Mouse (Mus musculus) kidney, postnatal 14 days (tissue): ENCODE measurements at regions not wholly inside any gene's neighbourhood (a gene's known extent, or its start where the extent isn't known, plus 50 kb on each side); places are given as distances from the start of the nearest gene placed in this dataset.
"Not testable (repeated sequence)": the region's sequence is repeated elsewhere in the genome, so short reads cannot be mapped to it uniquely, and the experiment has no call there.

Source experiments
- DNase-seq: peaks from one replicate; pipeline ENCODE4 v3.0.0; 2022; ENCODE audit warnings: mixed read lengths

GRCm38 (mm10) chr4:71663397-71663796, 94.4 kb downstream of the Gm11232 start:
- no peak for DNase-seq

GRCm38 (mm10) chr4:71640521-71640920, 117.2 kb downstream of the Gm11232 start:
- DNase-seq, result no peak

- DNase-seq, result no peak
These were observed 130.7 kb downstream of the Gm11232 start for GRCm38 (mm10) chr4:71627088-71627487.

- DNase-seq, result no peak
These were observed 131.1 kb downstream of the Gm11232 start for GRCm38 (mm10) chr4:71626626-71627025.

DNA sequence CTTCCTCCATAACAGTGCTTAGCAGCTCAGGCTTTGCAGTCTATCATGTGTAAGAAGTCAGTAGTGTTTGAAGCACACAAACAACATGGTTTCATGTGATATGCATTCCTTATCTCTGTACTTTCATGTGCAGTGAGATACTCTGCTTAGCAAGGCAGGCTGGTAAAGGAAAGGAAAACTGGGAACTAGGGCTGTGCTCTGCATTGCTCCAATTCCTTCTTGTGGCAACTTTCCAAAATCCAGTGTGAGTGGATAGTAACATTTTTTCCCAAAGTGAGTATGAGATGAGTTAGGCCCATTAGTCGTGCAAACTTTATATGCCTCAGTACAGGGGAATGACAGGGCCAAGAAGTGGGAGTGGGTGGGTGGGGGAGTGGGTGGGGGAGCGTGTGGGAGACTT, 133.0 kb downstream of the Gm11232 start:
- no peak for DNase-seq

- DNase-seq, result no peak
These were observed 144.0 kb downstream of the Gm11232 start for GRCm38 (mm10) chr4:71613720-71614119.

GRCm38 (mm10) chr4:71585880-71586279, 171.9 kb downstream of the Gm11232 start:
- DNase-seq, result no peak

DNA sequence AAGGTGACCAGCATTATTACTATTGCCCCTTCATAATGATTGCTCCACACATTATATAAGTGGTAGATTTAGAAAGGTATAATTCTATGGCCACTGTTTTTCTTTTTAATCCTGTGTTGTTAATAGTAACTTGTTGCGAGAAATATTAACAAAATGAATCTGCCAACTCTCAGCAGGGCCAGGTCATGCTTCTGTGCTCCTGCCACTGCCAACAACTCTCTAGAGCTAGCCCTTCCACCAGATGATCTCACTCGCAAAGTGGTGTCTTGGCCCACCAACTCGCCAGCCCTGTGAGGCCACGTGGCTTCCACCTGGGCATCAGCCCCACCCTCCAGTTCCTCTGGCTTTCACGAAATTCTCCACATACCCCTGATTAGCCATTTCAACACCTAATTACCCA, 197.1 kb downstream of the Gm11232 start:
- no peak for DNase-seq

DNA sequence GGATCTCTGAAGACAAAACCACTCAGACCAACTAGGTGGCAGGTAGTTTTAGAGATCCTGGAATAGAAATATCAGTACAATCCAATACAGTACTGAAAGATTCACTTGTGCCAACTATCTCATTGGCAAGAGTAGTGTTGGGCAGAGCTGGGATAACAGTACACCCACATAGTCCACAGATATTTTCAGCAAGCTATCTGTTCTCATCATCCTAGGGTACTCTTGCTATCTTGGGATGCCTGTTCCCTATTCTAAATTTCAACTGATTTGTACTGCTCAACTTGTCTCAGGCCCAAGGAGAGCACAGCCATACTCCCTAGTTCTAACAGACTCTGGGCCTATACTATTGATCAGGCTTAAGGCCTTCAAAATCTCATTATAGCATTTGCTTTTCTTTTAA, 218.6 kb downstream of the Gm11232 start:
- no peak for DNase-seq

- no peak for DNase-seq
These were observed 219.8 kb downstream of the Gm11232 start for GRCm38 (mm10) chr4:71537971-71538370.

GRCm38 (mm10) chr4:71524255-71524970, 233.4 kb downstream of the Gm11232 start:
- no peak for DNase-seq

DNA sequence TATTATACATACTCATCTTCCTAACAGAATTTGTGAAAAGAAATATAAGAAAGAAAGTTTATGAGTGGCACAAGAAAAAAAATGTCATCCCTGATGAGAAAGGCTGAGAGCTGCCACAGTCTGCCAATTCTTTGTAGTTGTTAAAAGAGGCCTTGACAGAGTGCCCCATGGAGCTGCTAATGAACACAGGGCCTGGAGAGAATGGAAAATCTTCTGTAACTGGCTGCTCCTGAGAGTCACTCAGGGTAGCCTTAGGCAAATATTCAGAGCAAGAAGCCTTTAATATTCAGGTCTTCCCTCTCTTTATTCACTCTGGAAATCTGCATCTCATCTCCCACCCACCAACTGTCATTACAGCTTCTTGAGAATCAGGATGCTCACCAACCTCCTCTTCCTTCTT, 237.0 kb downstream of the Gm11232 start:
- DNase-seq, result no peak

DNA sequence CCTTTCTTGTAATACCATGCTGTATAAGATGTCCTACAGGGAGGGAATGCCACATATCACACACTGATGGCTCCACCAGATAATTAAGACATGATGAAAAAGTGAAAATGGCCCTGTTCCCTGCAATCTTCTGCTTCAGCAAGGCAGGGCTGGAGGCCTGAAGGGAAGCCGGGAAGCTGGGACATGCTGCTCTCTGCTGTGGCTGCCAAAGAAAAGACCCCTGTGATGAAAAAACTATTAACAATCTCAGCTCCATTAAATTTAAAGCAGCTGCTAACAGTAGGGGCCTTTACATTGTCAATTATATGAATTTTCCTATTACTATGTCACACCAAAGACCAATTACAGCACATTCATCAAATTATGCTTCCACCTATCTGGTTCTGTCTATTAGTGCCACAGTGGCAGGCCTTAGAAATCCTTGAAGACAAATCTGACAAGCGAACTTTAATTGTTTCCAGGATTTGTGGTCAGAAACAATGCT, 239.8 kb downstream of the Gm11232 start:
- DNase-seq, result no peak

- DNase-seq, result peak; percentile 24
These were observed 250.9 kb downstream of the Gm11232 start for GRCm38 (mm10) chr4:71506911-71507310.

GRCm38 (mm10) chr4:71489788-71490187, 268.0 kb downstream of the Gm11232 start:
- DNase-seq, result no peak

- DNase-seq, result peak; percentile 41
These were observed 269.1 kb downstream of the Gm11232 start for GRCm38 (mm10) chr4:71488663-71489161.

GRCm38 (mm10) chr4:71488059-71488458, 269.7 kb downstream of the Gm11232 start:
- no peak for DNase-seq

DNA sequence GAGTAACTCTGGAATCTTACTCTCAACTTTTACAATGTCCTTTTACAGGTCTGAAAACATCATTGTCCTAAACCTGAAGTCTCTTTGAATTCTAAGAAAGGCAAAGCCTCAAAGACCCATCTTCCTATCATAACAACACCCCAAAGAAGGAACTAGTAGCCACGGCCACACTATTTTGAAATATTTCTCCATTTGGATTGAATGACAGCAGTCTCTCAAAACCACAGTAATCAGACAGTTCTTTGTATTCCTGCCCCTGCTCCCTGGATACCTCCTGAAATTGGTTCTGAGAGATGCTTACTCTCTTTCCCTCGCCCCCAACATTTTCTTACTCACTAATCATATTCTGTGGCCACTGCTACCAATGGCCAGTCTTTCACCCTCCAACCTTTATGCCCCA, 276.8 kb downstream of the Gm11232 start:
- DNase-seq, result no peak

- no peak for DNase-seq
These were observed 287.2 kb downstream of the Gm11232 start for GRCm38 (mm10) chr4:71470580-71470979.

- DNase-seq, result no peak
These were observed 303.0 kb downstream of the Gm11232 start for GRCm38 (mm10) chr4:71454811-71455210.

GRCm38 (mm10) chr4:71453499-71453898, 304.3 kb downstream of the Gm11232 start:
- DNase-seq, result no peak

- no peak for DNase-seq
These were observed 311.3 kb downstream of the Gm11232 start for GRCm38 (mm10) chr4:71446461-71446860.

- no peak for DNase-seq
These were observed 326.4 kb downstream of the Gm11232 start for GRCm38 (mm10) chr4:71431245-71431929.

DNA sequence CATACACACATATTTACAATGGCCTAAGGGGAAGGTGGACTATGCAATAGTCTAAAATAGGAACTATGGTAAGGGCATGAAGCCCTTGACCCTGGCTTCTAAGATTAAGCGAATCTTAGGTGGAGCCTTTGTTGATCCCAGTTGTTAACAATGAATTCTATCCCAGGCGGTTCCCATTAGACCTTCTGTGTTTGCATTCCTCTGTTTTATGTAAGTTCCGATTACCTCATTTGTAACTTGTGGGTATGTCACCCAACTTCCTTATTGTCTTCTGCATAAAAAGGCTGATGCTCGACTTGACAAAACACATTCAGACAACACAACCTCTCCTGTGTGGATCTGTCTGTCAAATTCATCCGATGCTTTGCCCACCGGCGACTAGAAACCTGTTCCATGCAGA, 335.6 kb downstream of the Gm11232 start:
- not testable (repeated sequence) for DNase-seq
